Mouse (Mus musculus) spleen, adult 18-20 months (tissue): ENCODE data around the gene Gpr84.

ENCODE experiments used
- DNase-seq, 2 experiments: peaks; one replicate each; pipeline ENCODE4 v3.0.0; 2022; ENCODE audit warnings: mixed read lengths in 2 of 2

Gpr84 gene

GRCm38 (mm10) chr15:103335488-103336235 lies 25.2 kb upstream of the Gpr84 start:
- no peak for DNase-seq

- no peak for DNase-seq
Observed at GRCm38 (mm10) chr15:103335040-103335439, 24.6 kb upstream of the Gpr84 start.

- DNase-seq: no peak
Observed at GRCm38 (mm10) chr15:103334194-103334593, 23.8 kb upstream of the Gpr84 start.

GRCm38 (mm10) chr15:103333738-103334137 lies 23.3 kb upstream of the Gpr84 start:
- DNase-seq: peak; percentile 60 to 66

- DNase-seq: peak in 1 of 2 experiments; percentile 45
Observed at GRCm38 (mm10) chr15:103333081-103333615, 22.7 kb upstream of the Gpr84 start.

GRCm38 (mm10) chr15:103323455-103324247 lies 13.2 kb upstream of the Gpr84 start:
- DNase-seq: peak; percentile 73 to 86

- peak in 1 of 2 experiments; percentile 32 for DNase-seq
Observed at GRCm38 (mm10) chr15:103323070-103323454, 12.7 kb upstream of the Gpr84 start.

GRCm38 (mm10) chr15:103322396-103322795 lies 12.0 kb upstream of the Gpr84 start:
- no peak for DNase-seq

GRCm38 (mm10) chr15:103321076-103321475 lies 10.7 kb upstream of the Gpr84 start:
- no peak for DNase-seq

GRCm38 (mm10) chr15:103318201-103318816 lies 7.9 kb upstream of the Gpr84 start:
- DNase-seq: no peak

- no peak for DNase-seq
Observed at GRCm38 (mm10) chr15:103317731-103318130, 7.3 kb upstream of the Gpr84 start.

GRCm38 (mm10) chr15:103317120-103317519 lies 6.7 kb upstream of the Gpr84 start:
- no peak for DNase-seq

GRCm38 (mm10) chr15:103315979-103316776 lies 5.8 kb upstream of the Gpr84 start:
- no peak for DNase-seq

- DNase-seq: peak; percentile 30 to 46
Observed at GRCm38 (mm10) chr15:103315011-103315502, 4.6 kb upstream of the Gpr84 start.

GRCm38 (mm10) chr15:103314181-103314580 lies 3.8 kb upstream of the Gpr84 start:
- DNase-seq: no peak

- no peak for DNase-seq
Observed at GRCm38 (mm10) chr15:103313495-103314095, 3.2 kb upstream of the Gpr84 start.

GRCm38 (mm10) chr15:103308876-103309580 lies 1.4 kb downstream of the Gpr84 start:
- DNase-seq: no peak

- no peak for DNase-seq
Observed at GRCm38 (mm10) chr15:103308056-103308875, 2.1 kb downstream of the Gpr84 start.

GRCm38 (mm10) chr15:103307125-103307524 lies 3.3 kb downstream of the Gpr84 start:
- peak; percentile 77 to 91 for DNase-seq
